Mouse (Mus musculus): Measurements from ENCODE around the gene Dusp14.

Gene Dusp14

DNA sequence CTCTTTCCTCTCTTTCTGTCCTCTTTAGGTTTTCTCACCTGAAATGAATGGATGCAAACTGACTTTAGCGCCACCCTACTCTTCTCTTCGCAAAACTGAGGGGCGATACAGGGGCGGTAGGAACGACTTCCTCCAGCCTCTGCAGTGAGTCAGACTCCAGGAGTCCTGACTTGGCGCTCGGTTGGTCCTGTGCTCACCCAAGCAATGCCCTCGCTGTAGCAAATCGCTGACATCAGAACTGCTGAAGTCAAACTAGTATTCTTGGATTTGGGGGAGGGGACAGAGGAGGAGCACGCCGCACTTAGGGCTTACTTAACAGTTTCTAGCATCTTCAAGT is at the start of gene Dusp14:
Gene Dusp14, minus strand, starts transcription at position 228 of the 337 bp plus-strand sequence.
- DNase-seq (ENCODE audit: low read depth, low spot score), result peak; percentile 36

DNA sequence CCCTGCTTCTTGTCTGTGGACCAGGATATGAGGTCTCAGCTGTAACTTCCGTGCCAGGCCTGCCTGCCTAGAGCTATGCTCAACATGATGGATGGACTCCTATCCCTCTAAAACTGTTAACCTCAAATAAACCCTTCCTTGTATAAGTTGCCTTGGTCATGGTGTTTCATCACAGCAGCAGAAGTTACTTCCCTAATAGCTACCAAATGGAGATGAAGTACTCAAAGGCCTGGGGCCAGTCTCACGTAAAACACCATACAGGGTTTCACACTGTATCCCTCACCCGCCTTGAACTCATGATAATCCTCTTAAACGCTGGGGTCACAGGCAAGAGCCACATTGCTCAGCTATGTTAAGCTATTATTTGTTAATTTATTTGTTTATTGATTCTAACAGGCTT is 48.4 kb upstream of the Dusp14 start:
- no peak for DNase-seq (ENCODE audit: low read depth, low spot score)

DNA sequence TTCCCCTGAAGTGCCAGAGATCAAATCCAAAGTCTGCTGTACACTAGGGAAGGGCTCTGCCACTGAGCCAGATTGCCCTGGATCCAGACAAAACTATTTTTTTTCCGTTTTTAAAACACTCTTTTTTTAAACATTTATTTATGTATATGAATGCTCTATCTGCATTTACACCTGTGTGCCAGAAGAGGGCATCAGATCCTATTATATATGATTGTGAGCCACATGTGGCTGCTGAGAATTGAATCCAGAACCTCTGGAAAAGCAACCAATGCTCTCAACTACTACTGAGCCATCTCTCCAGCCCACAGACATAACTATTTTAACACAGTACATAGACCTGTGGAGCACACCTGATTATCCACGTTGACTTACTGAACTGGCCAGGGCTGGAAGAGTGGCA is 47.2 kb upstream of the Dusp14 start:
- DNase-seq (ENCODE audit: low read depth, low spot score), result no peak

DNA sequence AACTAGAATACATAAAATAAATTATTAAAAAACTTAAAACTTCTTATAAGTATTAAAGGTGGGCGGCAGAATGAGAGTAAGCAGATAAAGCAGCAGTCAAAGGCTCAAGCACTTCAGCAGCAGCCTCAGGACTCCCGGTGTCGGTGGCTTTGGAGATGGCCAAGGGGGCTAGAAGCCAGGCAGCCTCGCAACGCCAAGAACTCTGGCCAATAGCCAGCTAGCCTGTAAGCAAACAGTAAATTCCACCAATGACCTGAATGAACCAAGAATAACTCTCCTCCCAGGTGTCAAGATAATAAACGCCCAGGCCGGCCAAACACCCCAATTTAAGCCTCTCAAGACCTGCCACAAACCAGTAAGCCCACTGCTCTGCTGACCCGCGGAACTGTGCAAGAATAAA is 46.6 kb upstream of the Dusp14 start:
- DNase-seq (ENCODE audit: low read depth, low spot score), result no peak

DNA sequence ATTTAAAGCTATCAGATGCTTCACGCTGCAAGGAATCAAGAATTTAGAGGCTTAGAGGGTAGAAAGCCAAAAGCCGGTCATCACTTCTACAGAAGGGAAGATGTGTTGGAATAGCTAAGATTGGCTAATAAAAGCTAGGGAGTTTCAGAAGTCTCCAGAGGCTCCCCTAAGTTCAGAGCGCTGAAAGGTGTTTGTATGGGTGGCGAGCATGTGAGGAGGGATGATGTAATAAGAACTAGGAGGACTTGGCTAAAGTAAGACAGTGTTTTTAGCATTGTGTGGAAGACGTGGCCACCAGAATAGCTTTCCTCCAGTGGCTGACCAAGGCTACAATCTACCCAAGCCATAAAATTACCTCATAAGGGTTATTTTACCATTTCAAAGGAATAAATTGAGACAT is 44.6 kb upstream of the Dusp14 start:
- DNase-seq (ENCODE audit: low read depth, low spot score), result no peak

GRCm38 (mm10) chr11:84107137-84107536 is 38.1 kb upstream of the Dusp14 start:
- no peak for DNase-seq (ENCODE audit: low read depth, low spot score)

DNA sequence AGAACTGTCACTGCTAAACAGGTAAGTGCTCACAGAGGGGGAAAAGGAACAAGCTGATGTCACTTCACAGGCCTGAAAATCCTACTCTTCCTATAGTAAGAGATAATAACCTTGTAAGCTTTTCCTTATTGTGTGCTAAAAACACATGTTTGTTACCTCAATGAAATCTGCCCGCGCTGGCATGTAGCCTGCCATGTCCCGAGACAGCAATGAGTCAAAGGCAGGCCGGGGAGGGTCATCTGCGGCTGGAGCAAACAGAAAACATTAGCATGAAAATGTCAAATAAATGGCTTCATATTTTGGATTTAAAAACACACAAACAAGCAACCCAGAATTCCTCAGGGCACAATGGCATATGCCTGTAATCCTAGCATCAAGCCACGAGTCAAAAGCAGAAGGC is 35.0 kb upstream of the Dusp14 start:
- DNase-seq (ENCODE audit: low read depth, low spot score), result no peak

DNA sequence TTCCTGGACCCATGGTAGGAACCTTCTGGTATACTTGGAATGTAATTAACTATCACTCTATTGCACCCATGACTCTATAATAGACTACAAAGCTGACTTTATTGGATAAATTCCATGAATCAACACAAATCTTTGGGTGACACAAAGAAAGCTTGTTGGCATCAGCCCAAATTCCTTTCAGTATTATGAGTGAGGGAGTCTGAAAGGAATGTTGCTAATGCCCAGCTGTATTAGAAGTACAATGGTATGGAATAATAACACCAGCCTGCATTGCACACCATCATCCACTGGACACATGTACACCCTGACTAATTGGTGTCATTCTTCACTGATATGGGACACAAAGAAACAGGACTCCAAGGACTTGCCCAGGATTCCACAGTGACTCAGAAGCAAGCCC is 32.1 kb upstream of the Dusp14 start:
- no peak for DNase-seq (ENCODE audit: low read depth, low spot score)

GRCm38 (mm10) chr11:84097251-84097998 is 28.4 kb upstream of the Dusp14 start:
- no peak for DNase-seq (ENCODE audit: low read depth, low spot score)

DNA sequence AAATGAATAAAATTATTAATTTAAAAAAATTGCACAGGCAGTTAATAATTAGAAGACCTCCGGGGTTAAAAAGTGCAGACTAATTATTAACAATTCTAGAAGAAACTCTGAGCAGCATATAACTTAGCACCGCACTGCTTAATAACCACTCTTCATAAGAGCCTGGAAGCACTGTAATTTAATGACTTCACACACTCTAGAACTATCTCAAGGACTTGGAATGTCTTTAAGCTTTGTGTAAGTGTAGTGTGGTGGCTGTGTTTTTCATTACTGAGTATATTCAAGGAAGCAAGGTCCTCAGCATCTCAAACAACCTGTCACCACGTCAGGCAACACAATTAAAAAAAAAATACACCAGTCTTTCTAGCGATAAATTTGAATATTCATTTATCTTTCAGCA is 26.0 kb upstream of the Dusp14 start:
- no peak for DNase-seq (ENCODE audit: low read depth, low spot score)

- DNase-seq (ENCODE audit: low read depth, low spot score), result no peak
Observed at GRCm38 (mm10) chr11:84090572-84090971, 21.5 kb upstream of the Dusp14 start.

- no peak for DNase-seq (ENCODE audit: low read depth, low spot score)
Observed at GRCm38 (mm10) chr11:84081901-84082300, 12.8 kb upstream of the Dusp14 start.

GRCm38 (mm10) chr11:84080327-84080726 is 11.3 kb upstream of the Dusp14 start:
- DNase-seq (ENCODE audit: low read depth, low spot score), result no peak

GRCm38 (mm10) chr11:84079887-84080286 is 10.8 kb upstream of the Dusp14 start:
- DNase-seq (ENCODE audit: low read depth, low spot score), result no peak

- DNase-seq (ENCODE audit: low read depth, low spot score), result no peak
Observed at GRCm38 (mm10) chr11:84079361-84079760, 10.3 kb upstream of the Dusp14 start.

DNA sequence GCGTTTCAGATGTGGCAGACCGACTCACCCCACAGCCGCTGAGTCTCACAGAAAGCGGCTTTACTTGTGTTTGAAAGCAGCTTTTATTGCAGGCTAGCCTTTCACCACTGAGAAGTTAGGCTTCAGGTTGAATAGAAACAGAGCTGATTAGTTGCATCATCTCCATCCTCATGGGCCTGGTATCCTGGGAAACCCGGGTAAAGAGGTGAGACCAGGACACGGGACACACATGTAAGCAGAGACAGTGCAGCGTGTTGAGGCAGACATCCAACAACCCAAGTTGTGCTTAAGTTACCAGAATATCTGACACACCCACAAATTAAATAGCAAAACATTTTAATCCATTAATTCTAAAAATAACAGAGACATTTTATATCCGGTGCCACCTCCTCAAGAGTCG is 9.5 kb upstream of the Dusp14 start:
- no peak for DNase-seq (ENCODE audit: low read depth, low spot score)

- no peak for DNase-seq (ENCODE audit: low read depth, low spot score)
Observed at GRCm38 (mm10) chr11:84077008-84077407, 7.9 kb upstream of the Dusp14 start.

- no peak for DNase-seq (ENCODE audit: low read depth, low spot score)
Observed at GRCm38 (mm10) chr11:84073816-84074764, 5.0 kb upstream of the Dusp14 start.

GRCm38 (mm10) chr11:84072904-84073651 is 4.0 kb upstream of the Dusp14 start:
- peak; percentile 46 for DNase-seq (ENCODE audit: low read depth, low spot score)

- DNase-seq (ENCODE audit: low read depth, low spot score), result peak; percentile 81
Observed at GRCm38 (mm10) chr11:84068191-84069033, 649 bp downstream of the Dusp14 start.

- DNase-seq (ENCODE audit: low read depth, low spot score), result peak; percentile 55
Observed at GRCm38 (mm10) chr11:84067720-84068190, 1.3 kb downstream of the Dusp14 start.

Data from CD4-positive helper T cell, adult 2 months (primary cell).